Mouse (Mus musculus) embryonic fibroblast, embryonic 13.5 days (primary cell): ENCODE results near the gene Tspan13.

Source experiments
- CTCF ChIP-seq: IDR thresholded peaks from 2 replicates; pipeline ENCODE4 v1.5.1; 2011; ENCODE audit warnings: mild to moderate bottlenecking, control low read depth, low read length, moderate library complexity, borderline replicate concordance; ENCODE audit not compliant: insufficient read depth
- POLR2A ChIP-seq: IDR thresholded peaks from 2 replicates; pipeline ENCODE4 v1.6.1; 2011; ENCODE audit warnings: low read depth, mild to moderate bottlenecking, control low read depth, low read length, moderate library complexity

GRCm38 (mm10) chr12:36036121-36036520, 6.2 kb downstream of the Tspan13 start:
- no peak for TF ChIP-seq POLR2A
- TF ChIP-seq CTCF: no peak
